Mouse (Mus musculus) ovary, adult 10 weeks (tissue): Measurements from ENCODE around the gene Ppih. TPM values are rescaled to one million over a fixed set of nuclear protein-coding genes. Genes with fewer than 3 reads are reported as not detected.

Experiments used
- polyA plus RNA-seq: library from polyadenylated mRNA; stranded (reverse); fragments of 350-450 nt; fragmentation: Illumina TruSeq; extraction: RNeasy Lipid Tissue Mini Kit (QIAGEN cat#74804); gene quantifications from one replicate; pipeline ENCODE4 v1.2.3, GENCODE M21; 2014

The Ppih gene
- polyA plus RNA-seq = 40.9 TPM

GRCm38 (mm10) chr4:119320131-119320830 is at the start of gene Ppih:
Gene Ppih (minus strand): TSS chr4:119320546.

DNA sequence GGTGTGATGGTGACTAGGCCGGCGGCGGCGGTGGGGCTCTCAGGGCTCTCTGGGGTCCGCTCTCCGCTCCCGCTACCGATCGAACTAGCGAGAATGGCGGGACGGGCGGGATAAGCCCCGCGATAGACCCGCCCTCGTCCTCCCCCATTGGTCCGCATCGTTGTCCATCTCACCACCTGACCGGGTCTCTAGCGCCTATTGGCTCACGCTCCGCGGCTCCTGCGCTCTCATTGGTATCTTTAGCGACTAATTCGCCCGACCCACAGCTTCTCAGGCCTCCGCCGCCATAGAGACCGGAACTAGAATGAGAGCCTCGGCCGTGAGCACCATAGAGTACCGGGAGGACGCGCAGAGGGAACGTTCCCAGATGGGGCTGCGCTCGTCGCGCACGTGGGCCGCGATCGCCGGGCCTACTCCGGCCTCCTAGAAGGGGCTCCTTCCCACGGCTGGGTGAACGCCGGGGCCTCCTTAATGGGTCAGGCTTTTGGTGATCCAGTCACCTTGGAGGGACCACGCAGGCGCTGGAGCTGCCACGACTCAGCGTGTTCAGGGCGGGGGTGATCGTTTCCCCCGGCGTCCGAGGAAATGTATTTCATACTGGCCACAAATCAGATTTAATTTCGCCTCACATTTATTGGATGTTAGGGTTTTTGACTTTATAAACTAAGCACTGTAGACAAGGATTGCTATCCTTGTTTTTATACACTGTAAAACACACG is 25.8 kb downstream of the Ppih start, which contains the start of gene Ybx1:
TSS of gene Ybx1 (minus strand) at position 190 of the 719 bp plus-strand sequence.

GRCm38 (mm10) chr4:119255351-119255750 is 65.0 kb downstream of the Ppih start, which contains the start of gene Cldn19:
Gene Cldn19 (plus strand): TSS chr4:119255414.

Other genes starting within 250 kb of the Ppih start
- gene Slc2a1, start 211.8 kb downstream of the Ppih start, polyA plus RNA-seq = 5.2 TPM
- gene Zfp691, start 146.4 kb downstream of the Ppih start, polyA plus RNA-seq = 0.63 TPM
- gene Ermap, start 130.5 kb downstream of the Ppih start, polyA plus RNA-seq = 4.1 TPM
- gene Svbp, start 125.2 kb downstream of the Ppih start, polyA plus RNA-seq = 18.0 TPM
- 3.1 TPM for gene Tmem269, start 102.3 kb downstream of the Ppih start, polyA plus RNA-seq
- gene AU022252, start 87.8 kb downstream of the Ppih start, polyA plus RNA-seq = 7.4 TPM
- 49.4 TPM for gene P3h1, start 87.6 kb downstream of the Ppih start, polyA plus RNA-seq
- gene Cldn19, start 65.1 kb downstream of the Ppih start, polyA plus RNA-seq = not detected
- 802 TPM for gene Ybx1, start 25.9 kb downstream of the Ppih start, polyA plus RNA-seq
- 11.7 TPM for gene Ccdc30, start 95.0 kb upstream of the Ppih start, polyA plus RNA-seq
- gene Ppcs, start 101.9 kb upstream of the Ppih start, polyA plus RNA-seq = 19.5 TPM
- 2.0 TPM for gene Zmynd12, start 102.3 kb upstream of the Ppih start, polyA plus RNA-seq
- gene Rimkla, start 172.1 kb upstream of the Ppih start, polyA plus RNA-seq = 6.5 TPM
- 117 TPM for gene Foxj3, start 216.5 kb upstream of the Ppih start, polyA plus RNA-seq
- 5.0 TPM for gene Frg2f1, start 219.0 kb upstream of the Ppih start, polyA plus RNA-seq